Mouse (Mus musculus) liver, postnatal 0 days (tissue): ENCODE measurements around the gene Azin2.

Experiments used
- CTCF ChIP-seq: sonication (generic); IDR thresholded peaks from 2 replicates; pipeline ENCODE4 v1.5.1; 2016; ENCODE audit warnings: antibody characterized with exemption, low read depth
- EP300 ChIP-seq: IDR thresholded peaks from 2 replicates; pipeline ENCODE4 v1.6.1; 2016; ENCODE audit warnings: antibody characterized with exemption, low read depth, mild to moderate bottlenecking

GRCm38 (mm10) chr4:128895841-128896240, 66.4 kb downstream of the Azin2 start:
- TF ChIP-seq CTCF (no peak), EP300 (no peak)
